Mouse (Mus musculus): ENCODE results near the gene Taf10.
"Not testable (repeated sequence)": the region's sequence is repeated elsewhere in the genome, so short reads cannot be mapped to it uniquely, and the experiment has no call there.

Taf10 gene

GRCm38 (mm10) chr7:105752716-105753115 lies 8.6 kb upstream of the Taf10 start:
- DNase-seq (ENCODE audit: low spot score in 2 of 2) = no peak

GRCm38 (mm10) chr7:105751491-105752433 lies 7.6 kb upstream of the Taf10 start, which contains the start of gene Tpp1:
Tpp1 (minus strand) TSS chr7:105752235.
- peak; percentile 94 to 98 for DNase-seq (ENCODE audit: low spot score in 2 of 2)

GRCm38 (mm10) chr7:105747776-105748175 lies 3.6 kb upstream of the Taf10 start:
- DNase-seq (ENCODE audit: low spot score in 2 of 2) = no peak

GRCm38 (mm10) chr7:105743246-105743925 lies 775 bp downstream of the Taf10 start:
- not testable (repeated sequence) for DNase-seq (ENCODE audit: low spot score in 2 of 2)

- DNase-seq (ENCODE audit: low spot score in 2 of 2) = not testable (repeated sequence)
Observed at GRCm38 (mm10) chr7:105742539-105743215, 1.5 kb downstream of the Taf10 start.

- no peak for DNase-seq (ENCODE audit: low spot score in 2 of 2)
Observed at GRCm38 (mm10) chr7:105741978-105742377, 2.2 kb downstream of the Taf10 start.

GRCm38 (mm10) chr7:105740851-105741250 lies 3.3 kb downstream of the Taf10 start:
- no peak for DNase-seq (ENCODE audit: low spot score in 2 of 2)

- DNase-seq (ENCODE audit: low spot score in 2 of 2) = no peak
Observed at GRCm38 (mm10) chr7:105740089-105740795, 3.9 kb downstream of the Taf10 start.

- DNase-seq (ENCODE audit: low spot score in 2 of 2) = no peak
Observed at GRCm38 (mm10) chr7:105738948-105739347, 5.2 kb downstream of the Taf10 start.

GRCm38 (mm10) chr7:105738286-105738685 lies 5.9 kb downstream of the Taf10 start:
- DNase-seq (ENCODE audit: low spot score in 2 of 2) = no peak

GRCm38 (mm10) chr7:105737648-105738047 lies 6.5 kb downstream of the Taf10 start:
- DNase-seq (ENCODE audit: low spot score in 2 of 2) = no peak

GRCm38 (mm10) chr7:105736911-105737521 lies 7.1 kb downstream of the Taf10 start, which contains the start of gene Rrp8:
Rrp8 (minus strand) TSS chr7:105737385.
- peak in 1 of 2 experiments; percentile 43 for DNase-seq (ENCODE audit: low spot score in 2 of 2)

- DNase-seq (ENCODE audit: low spot score in 2 of 2) = peak; percentile 71 to 94
Observed at GRCm38 (mm10) chr7:105736264-105736901, 7.8 kb downstream of the Taf10 start, which contains the start of gene Ilk. Ilk (plus strand) TSS chr7:105736592.

- not testable (repeated sequence) for DNase-seq (ENCODE audit: low spot score in 2 of 2)
Observed at GRCm38 (mm10) chr7:105735464-105735863, 8.7 kb downstream of the Taf10 start.

GRCm38 (mm10) chr7:105734826-105735225 lies 9.3 kb downstream of the Taf10 start:
- no peak for DNase-seq (ENCODE audit: low spot score in 2 of 2)

GRCm38 (mm10) chr7:105733836-105734235 lies 10.3 kb downstream of the Taf10 start:
- DNase-seq (ENCODE audit: low spot score in 2 of 2) = no peak

- DNase-seq (ENCODE audit: low spot score in 2 of 2) = no peak
Observed at GRCm38 (mm10) chr7:105728701-105729428, 15.3 kb downstream of the Taf10 start.

- DNase-seq (ENCODE audit: low spot score in 2 of 2) = no peak
Observed at GRCm38 (mm10) chr7:105726980-105727325, 17.2 kb downstream of the Taf10 start.

GRCm38 (mm10) chr7:105726144-105726979 lies 17.8 kb downstream of the Taf10 start:
- peak in 1 of 2 experiments; percentile 74 for DNase-seq (ENCODE audit: low spot score in 2 of 2)
